Mouse (Mus musculus): ENCODE data around the gene Repin1. TPM values are rescaled to one million over a fixed set of nuclear protein-coding genes. Genes with fewer than 3 reads are reported as not detected.
"Not testable (repeated sequence)": the region's sequence is repeated elsewhere in the genome, so short reads cannot be mapped to it uniquely, and the experiment has no call there.

The Repin1 gene
- polyA plus RNA-seq, 1 experiment, result 81.8 TPM

- H3K27ac ChIP-seq (ENCODE audit: insufficient read depth, low read length), result no peak overlapping the region
- TF ChIP-seq CTCF (IDR thresholded peaks at IDR 0.05; ENCODE audit: extremely low read depth, insufficient read depth, low read length), result no peak
- no peak for TF ChIP-seq POLR2A (IDR thresholded peaks at IDR 0.05; ENCODE audit: extremely low read depth, insufficient read depth, low read length)
- no peaks in the 10 kb centered on the region for H3K4me1 ChIP-seq (ENCODE audit: control insufficient read depth, insufficient read depth, low read length)
- no peak overlapping the region for H3K4me3 ChIP-seq (ENCODE audit: insufficient read depth, low read length)
These were observed 15.8 kb downstream of the Repin1 start for GRCm38 (mm10) chr6:48609512-48609911.

GRCm38 (mm10) chr6:48610657-48611056, 17.0 kb downstream of the Repin1 start:
- TF ChIP-seq POLR2A (IDR thresholded peaks at IDR 0.05; ENCODE audit: extremely low read depth, insufficient read depth, low read length) (no peak), CTCF (IDR thresholded peaks at IDR 0.05; ENCODE audit: extremely low read depth, insufficient read depth, low read length) (no peak)
- no peak overlapping the region for H3K4me3 ChIP-seq (ENCODE audit: insufficient read depth, low read length)
- H3K27ac ChIP-seq (ENCODE audit: insufficient read depth, low read length), result no peak overlapping the region

GRCm38 (mm10) chr6:48613464-48613863, 19.8 kb downstream of the Repin1 start:
- no peak for TF ChIP-seq CTCF (IDR thresholded peaks at IDR 0.05; ENCODE audit: extremely low read depth, insufficient read depth, low read length)
- TF ChIP-seq POLR2A (IDR thresholded peaks at IDR 0.05; ENCODE audit: extremely low read depth, insufficient read depth, low read length), result no peak
- H3K4me3 ChIP-seq (ENCODE audit: insufficient read depth, low read length), result no peak overlapping the region

More at GRCm38 (mm10) chr6:48610657-48611056, 17.0 kb downstream of the Repin1 start:
- H3K4me1 ChIP-seq (ENCODE audit: control insufficient read depth, insufficient read depth, low read length), result no peaks in the 10 kb centered on the region

GRCm38 (mm10) chr6:48614756-48615155, 21.1 kb downstream of the Repin1 start:
- Histone ChIP-seq H3K27ac (ENCODE audit: insufficient read depth, low read length) (no peak overlapping the region), H3K4me3 (ENCODE audit: insufficient read depth, low read length) (no peak overlapping the region), H3K4me1 (ENCODE audit: control insufficient read depth, insufficient read depth, low read length) (no peaks in the 10 kb centered on the region)
- TF ChIP-seq POLR2A (IDR thresholded peaks at IDR 0.05; ENCODE audit: extremely low read depth, insufficient read depth, low read length), result no peak
- TF ChIP-seq CTCF (IDR thresholded peaks at IDR 0.05; ENCODE audit: extremely low read depth, insufficient read depth, low read length), result no peak

More at GRCm38 (mm10) chr6:48613464-48613863, 19.8 kb downstream of the Repin1 start:
- H3K4me1 ChIP-seq (ENCODE audit: control insufficient read depth, insufficient read depth, low read length), result no peaks in the 10 kb centered on the region
- no peak overlapping the region for H3K27ac ChIP-seq (ENCODE audit: insufficient read depth, low read length)

- no peak overlapping the region for H3K27ac ChIP-seq (ENCODE audit: insufficient read depth, low read length)
- no peaks in the 10 kb centered on the region for H3K4me1 ChIP-seq (ENCODE audit: control insufficient read depth, insufficient read depth, low read length)
- no peak overlapping the region for H3K4me3 ChIP-seq (ENCODE audit: insufficient read depth, low read length)
- TF ChIP-seq POLR2A (IDR thresholded peaks at IDR 0.05; ENCODE audit: extremely low read depth, insufficient read depth, low read length), result no peak
- TF ChIP-seq CTCF (IDR thresholded peaks at IDR 0.05; ENCODE audit: extremely low read depth, insufficient read depth, low read length), result no peak
These were observed 26.3 kb downstream of the Repin1 start for GRCm38 (mm10) chr6:48620031-48620430.

GRCm38 (mm10) chr6:48622186-48622843, 28.6 kb downstream of the Repin1 start:
- not testable (repeated sequence) for H3K4me1 ChIP-seq (ENCODE audit: control insufficient read depth, insufficient read depth, low read length); H3K27ac ChIP-seq (ENCODE audit: insufficient read depth, low read length); H3K4me3 ChIP-seq (ENCODE audit: insufficient read depth, low read length)

GRCm38 (mm10) chr6:48623460-48623859, 29.8 kb downstream of the Repin1 start:
- H3K4me1 ChIP-seq (ENCODE audit: control insufficient read depth, insufficient read depth, low read length), result peaks cover 6% of the 10 kb centered on the region; the same call in 1 of the 2 replicates
- H3K4me3 ChIP-seq (ENCODE audit: insufficient read depth, low read length), result no peak overlapping the region
- H3K27ac ChIP-seq (ENCODE audit: insufficient read depth, low read length), result no peak overlapping the region
- TF ChIP-seq CTCF (IDR thresholded peaks at IDR 0.05; ENCODE audit: extremely low read depth, insufficient read depth, low read length) (no peak), POLR2A (IDR thresholded peaks at IDR 0.05; ENCODE audit: extremely low read depth, insufficient read depth, low read length) (no peak)

- peaks cover 9% of the 10 kb centered on the region; the same call in 1 of the 2 replicates for H3K4me1 ChIP-seq (ENCODE audit: control insufficient read depth, insufficient read depth, low read length)
- TF ChIP-seq POLR2A (IDR thresholded peaks at IDR 0.05; ENCODE audit: extremely low read depth, insufficient read depth, low read length) (no peak), CTCF (IDR thresholded peaks at IDR 0.05; ENCODE audit: extremely low read depth, insufficient read depth, low read length) (no peak)
- peak within 1 kb of the TSS; percentile 52 for H3K4me3 ChIP-seq (ENCODE audit: insufficient read depth, low read length)
- H3K27ac ChIP-seq (ENCODE audit: insufficient read depth, low read length), result peak within 1 kb of the TSS; percentile 45
These were observed 32.8 kb downstream of the Repin1 start, which contains the start of gene AI854703 for GRCm38 (mm10) chr6:48626464-48626863. Gene AI854703 (plus strand): TSS chr6:48626764.

GRCm38 (mm10) chr6:48626984-48627383, 33.3 kb downstream of the Repin1 start:
- TF ChIP-seq CTCF (IDR thresholded peaks at IDR 0.05; ENCODE audit: extremely low read depth, insufficient read depth, low read length) (no peak), POLR2A (IDR thresholded peaks at IDR 0.05; ENCODE audit: extremely low read depth, insufficient read depth, low read length) (peak; percentile 64)
- Histone ChIP-seq H3K27ac (ENCODE audit: insufficient read depth, low read length) (peak overlapping the region; percentile 26; the same call in 1 of the 2 replicates), H3K4me3 (ENCODE audit: insufficient read depth, low read length) (peak overlapping the region; percentile 52), H3K4me1 (ENCODE audit: control insufficient read depth, insufficient read depth, low read length) (peaks cover 9% of the 10 kb centered on the region; the same call in 1 of the 2 replicates)

GRCm38 (mm10) chr6:48627511-48627924, 33.8 kb downstream of the Repin1 start:
- H3K4me1 ChIP-seq (ENCODE audit: control insufficient read depth, insufficient read depth, low read length), result peaks cover 9% of the 10 kb centered on the region; the same call in 1 of the 2 replicates
- no peak for TF ChIP-seq POLR2A (IDR thresholded peaks at IDR 0.05; ENCODE audit: extremely low read depth, insufficient read depth, low read length)
- no peak for TF ChIP-seq CTCF (IDR thresholded peaks at IDR 0.05; ENCODE audit: extremely low read depth, insufficient read depth, low read length)
- H3K27ac ChIP-seq (ENCODE audit: insufficient read depth, low read length), result peak overlapping the region; percentile 33
- H3K4me3 ChIP-seq (ENCODE audit: insufficient read depth, low read length), result peak overlapping the region; percentile 52
